Mouse (Mus musculus) c-Kit-positive CD71-positive TER-119-negative erythroid progenitor cells, embryonic 14.5 days (primary cell): ENCODE measurements around the gene Pomt1.

ENCODE experiments used
- DNase-seq: peaks from one replicate; pipeline ENCODE4 v3.0.0-alpha.2; 2013; ENCODE audit warnings: low read depth

Pomt1 gene

GRCm38 (mm10) chr2:32221577-32221976 is 14.8 kb upstream of the Pomt1 start:
- no peak for DNase-seq

- no peak for DNase-seq
These were observed 14.3 kb upstream of the Pomt1 start for GRCm38 (mm10) chr2:32222057-32222456.

GRCm38 (mm10) chr2:32235433-32235832 is 957 bp upstream of the Pomt1 start:
- no peak for DNase-seq

GRCm38 (mm10) chr2:32236760-32237487 is 534 bp downstream of the Pomt1 start:
- DNase-seq: peak; percentile 70

- DNase-seq: no peak
These were observed 1.2 kb downstream of the Pomt1 start for GRCm38 (mm10) chr2:32237571-32237970.

GRCm38 (mm10) chr2:32238708-32239435 is 2.5 kb downstream of the Pomt1 start:
- DNase-seq: no peak

GRCm38 (mm10) chr2:32240591-32240990 is 4.2 kb downstream of the Pomt1 start:
- DNase-seq: no peak

- DNase-seq: no peak
These were observed 6.6 kb downstream of the Pomt1 start for GRCm38 (mm10) chr2:32242986-32243385.

GRCm38 (mm10) chr2:32246741-32247140 is 10.4 kb downstream of the Pomt1 start:
- no peak for DNase-seq

GRCm38 (mm10) chr2:32248377-32249361 is 12.3 kb downstream of the Pomt1 start:
- DNase-seq: no peak

- DNase-seq: no peak
These were observed 15.6 kb downstream of the Pomt1 start for GRCm38 (mm10) chr2:32251791-32252527.

GRCm38 (mm10) chr2:32252658-32253057 is 16.3 kb downstream of the Pomt1 start:
- no peak for DNase-seq

GRCm38 (mm10) chr2:32253352-32253751 is 17.0 kb downstream of the Pomt1 start:
- no peak for DNase-seq

GRCm38 (mm10) chr2:32254563-32254962 is 18.2 kb downstream of the Pomt1 start:
- DNase-seq: no peak

- no peak for DNase-seq
These were observed 19.9 kb downstream of the Pomt1 start for GRCm38 (mm10) chr2:32256273-32256672.

GRCm38 (mm10) chr2:32258887-32259533 is 22.6 kb downstream of the Pomt1 start:
- DNase-seq: no peak

GRCm38 (mm10) chr2:32259657-32260417 is 23.4 kb downstream of the Pomt1 start, which contains the start of gene Uck1:
Gene Uck1 (minus strand): TSS chr2:32260159.
- DNase-seq: peak; percentile 92

- DNase-seq: peak; percentile 88
These were observed 24.2 kb downstream of the Pomt1 start for GRCm38 (mm10) chr2:32260635-32261034.

- no peak for DNase-seq
These were observed 39.4 kb downstream of the Pomt1 start for GRCm38 (mm10) chr2:32275823-32276222.

GRCm38 (mm10) chr2:32282289-32282688 is 45.9 kb downstream of the Pomt1 start:
- no peak for DNase-seq
